8 mouse cellular contexts compared by ENCODE assay signal in genomic region chr8:69887289-69888243, GRCm38 (mm10). TPM values are rescaled to one million over a fixed set of nuclear protein-coding genes. Genes with fewer than 3 reads are reported as not detected.
A peak's percentile ranks its signal among the peaks of the same experiment; 100 is the strongest.
DNase-seq lines count a peak whose midpoint lies in the region; ATAC-seq and TF ChIP-seq lines count a peak whose summit lies in the region.

Gene Cilp2, minus strand, starts transcription at chr8:69887687.

- no peaks in the 10 kb centered on the region for H3K9me3 ChIP-seq in forebrain, embryonic 13.5 days (replicated peaks)
- H3K9me3 ChIP-seq in hindbrain, embryonic 16.5 days (ENCODE audit: control insufficient read depth, low read length) = no peaks in the 10 kb centered on the region
- no peaks in the 10 kb centered on the region for H3K9me3 ChIP-seq in liver, embryonic 15.5 days (replicated peaks)
- H3K9me3 ChIP-seq in neural tube, embryonic 11.5 days (ENCODE audit: control insufficient read depth, low read length) = no peaks in the 10 kb centered on the region

- TF ChIP-seq CTCF in liver, adult 2 months (IDR thresholded peaks at IDR 0.05; ENCODE audit: low read depth, low read length) = no peak

- no peak for TF ChIP-seq POLR2A in liver, adult 2 months (IDR thresholded peaks at IDR 0.05; ENCODE audit: extremely low read depth, insufficient read depth, low read length)

- no peaks in the 10 kb centered on the region for H3K79me2 ChIP-seq in liver, adult 2 months (ENCODE audit: control insufficient read depth, insufficient read depth, low read length)

- WGBS in liver, adult 2 months = 2% methylated on average over 59 of the region's 60 CpGs
- WGBS in forebrain, embryonic 13.5 days = under 1% methylated on average over 58 of the region's 60 CpGs
- WGBS in hindbrain, embryonic 16.5 days = 3% methylated on average over 54 of the region's 60 CpGs
- WGBS in liver, embryonic 15.5 days (ENCODE audit: insufficient replicate concordance) = 2% methylated on average over 60 of the region's 60 CpGs
- 1% methylated on average over 58 of the region's 60 CpGs for WGBS in neural tube, embryonic 11.5 days

- peaks cover 42% of the 10 kb centered on the region for H3K27me3 ChIP-seq in liver, adult 2 months (ENCODE audit: control insufficient read depth, insufficient read depth, low read length)
- peaks cover 84% of the 10 kb centered on the region for H3K27me3 ChIP-seq in forebrain, embryonic 13.5 days
- H3K27me3 ChIP-seq in hindbrain, embryonic 16.5 days (replicated peaks; ENCODE audit: control insufficient read depth, insufficient read depth, low read length) = peaks cover 71% of the 10 kb centered on the region
- peaks cover 88% of the 10 kb centered on the region for H3K27me3 ChIP-seq in liver, embryonic 15.5 days
- peaks cover 81% of the 10 kb centered on the region for H3K27me3 ChIP-seq in neural tube, embryonic 11.5 days (ENCODE audit: control insufficient read depth, insufficient read depth, low read length)

- DNase-seq in liver, adult 2 months (ENCODE audit: extremely low read depth, low read depth, low spot score) = no peak
- no peak for DNase-seq in liver
- peak; percentile 50 for DNase-seq in neural tube, embryonic 11.5 days (ENCODE audit: low spot score)
- DNase-seq in adrenal gland, adult 8-10 months = no peak
- DNase-seq in cerebellum, postnatal 14 days = no peak

- peaks cover 7% of the 10 kb centered on the region for H3K4me1 ChIP-seq in liver, adult 2 months (ENCODE audit: control insufficient read depth, insufficient read depth, low read length)
- H3K4me1 ChIP-seq in forebrain, embryonic 13.5 days = peaks cover 45% of the 10 kb centered on the region
- H3K4me1 ChIP-seq in hindbrain, embryonic 16.5 days (ENCODE audit: control insufficient read depth, insufficient read depth, low read depth, low read length) = peaks cover 27% of the 10 kb centered on the region
- peaks cover 21% of the 10 kb centered on the region for H3K4me1 ChIP-seq in liver, embryonic 15.5 days (replicated peaks)
- H3K4me1 ChIP-seq in neural tube, embryonic 11.5 days (ENCODE audit: control insufficient read depth, insufficient read depth, low read length) = peaks cover 8% of the 10 kb centered on the region

- H3K36me3 ChIP-seq in liver, adult 2 months (ENCODE audit: control insufficient read depth, insufficient read depth, low read length) = no peaks in the 10 kb centered on the region
- H3K36me3 ChIP-seq in forebrain, embryonic 13.5 days (ENCODE audit: poor library complexity, severe bottlenecking) = peaks cover 7% of the 10 kb centered on the region; the same call in 1 of the 2 replicates
- H3K36me3 ChIP-seq in hindbrain, embryonic 16.5 days (ENCODE audit: control insufficient read depth, insufficient read depth, low read length) = no peaks in the 10 kb centered on the region
- H3K36me3 ChIP-seq in liver, embryonic 15.5 days (replicated peaks) = no peaks in the 10 kb centered on the region
- H3K36me3 ChIP-seq in neural tube, embryonic 11.5 days (ENCODE audit: control insufficient read depth, insufficient read depth, low read length) = no peaks in the 10 kb centered on the region

- H3K9ac ChIP-seq in liver, adult 2 months (ENCODE audit: low read depth, low read length) = no peak within 1 kb of the TSS
- peak within 1 kb of the TSS; percentile 54 for H3K9ac ChIP-seq in forebrain, embryonic 13.5 days
- peak within 1 kb of the TSS; percentile 31 for H3K9ac ChIP-seq in hindbrain, embryonic 16.5 days (ENCODE audit: low read depth, low read length)
- no peak within 1 kb of the TSS for H3K9ac ChIP-seq in liver, embryonic 15.5 days
- H3K9ac ChIP-seq in neural tube, embryonic 11.5 days (ENCODE audit: low read length) = no peak within 1 kb of the TSS

- H3K27ac ChIP-seq in liver, adult 2 months (replicated peaks; ENCODE audit: insufficient read depth, low read depth, low read length) = no peak within 1 kb of the TSS
- no peak within 1 kb of the TSS for H3K27ac ChIP-seq in forebrain, embryonic 13.5 days
- no peak within 1 kb of the TSS for H3K27ac ChIP-seq in hindbrain, embryonic 16.5 days (ENCODE audit: low read depth, low read length)
- no peak within 1 kb of the TSS for H3K27ac ChIP-seq in liver, embryonic 15.5 days (replicated peaks)
- H3K27ac ChIP-seq in neural tube, embryonic 11.5 days (ENCODE audit: low read depth, low read length) = no peak within 1 kb of the TSS

- H3K4me2 ChIP-seq in forebrain, embryonic 13.5 days = peak within 1 kb of the TSS; percentile 53
- peak within 1 kb of the TSS; percentile 50 for H3K4me2 ChIP-seq in hindbrain, embryonic 16.5 days (ENCODE audit: low read length)
- peak within 1 kb of the TSS; percentile 37 for H3K4me2 ChIP-seq in liver, embryonic 15.5 days
- H3K4me2 ChIP-seq in neural tube, embryonic 11.5 days (ENCODE audit: low read depth) = peak within 1 kb of the TSS; percentile 25

- H3K4me3 ChIP-seq in liver, adult 2 months (ENCODE audit: insufficient read depth, low read depth, low read length) = peak within 1 kb of the TSS; percentile 26; the same call in 1 of the 2 replicates
- H3K4me3 ChIP-seq in forebrain, embryonic 13.5 days = peak within 1 kb of the TSS; percentile 23
- H3K4me3 ChIP-seq in hindbrain, embryonic 16.5 days (ENCODE audit: low read length) = peak within 1 kb of the TSS; percentile 29
- 0 out of 2 replicates have a peak within 1 kb of the TSS, but pooled peaks have one; percentile 14 for H3K4me3 ChIP-seq in liver, embryonic 15.5 days (replicated peaks)
- peak within 1 kb of the TSS; percentile 15; the same call in 1 of the 2 replicates for H3K4me3 ChIP-seq in neural tube, embryonic 11.5 days (ENCODE audit: low read depth, low read length)

- ATAC-seq in forebrain, embryonic 13.5 days = peak; percentile 6; the same call in 1 of the 2 replicates
- no peak for ATAC-seq in hindbrain, embryonic 16.5 days
- ATAC-seq in liver, embryonic 15.5 days (ENCODE audit: insufficient read depth) = no peak
- ATAC-seq in neural tube, embryonic 11.5 days (ENCODE audit: insufficient read depth, low FRiP score, low TSS enrichment) = no peak

RNA-seq across cellular contexts. Expression of gene Cilp2, which starts in this region (rescaled TPM):
- under 0.01 TPM in 1 of 2 replicates, not detected in the other for total RNA-seq in liver, adult 2 months (2014; rRNA removed)
- 0.01 and 0.05 TPM in 2 replicates for polyA plus RNA-seq in liver, adult 2 months (2012; rRNA removed)
- 1.1 and 1.3 TPM in 2 replicates for polyA plus RNA-seq in forebrain, embryonic 13.5 days (2015; fragmentation: Nextera tagmentation; extraction: Ambion mirVana)
- 6.6 and 7.0 TPM in 2 replicates for polyA plus RNA-seq in hindbrain, embryonic 16.5 days (2015; fragmentation: Nextera tagmentation; extraction: Ambion mirVana)
- 0.03 and 0.06 TPM in 2 replicates for polyA plus RNA-seq in liver, embryonic 15.5 days (2015; fragmentation: Nextera tagmentation; extraction: Ambion mirVana)
- polyA plus RNA-seq in neural tube, embryonic 11.5 days (2014; fragmentation: Nextera tagmentation; extraction: Ambion mirVana) = 0.47 and 0.86 TPM in 2 replicates
- total RNA-seq in adrenal gland, adult 8-10 months (2022) = under 1 TPM in 2 of 4 experiments, not detected in 2; 0.06 to 0.08 TPM

Comparison
In these comparisons a context has a peak if more than half of its experiments do, and no peak if none do; other contexts are left out.
1. Peak in DNase-seq, H3K4me3 ChIP-seq and H3K4me2 ChIP-seq in neural tube, embryonic 11.5 days; RNA of the gene not detected or under 1 TPM.
2. H3K9ac ChIP-seq: peak in forebrain, embryonic 13.5 days (single experiment) and hindbrain, embryonic 16.5 days (single experiment); none in liver, adult 2 months (single experiment), liver, embryonic 15.5 days (single experiment) and neural tube, embryonic 11.5 days (single experiment).
3. Peak in every context shown above with its lines, with median percentiles within 50 percentile points of each other: H3K4me3 ChIP-seq and H3K4me2 ChIP-seq.